Mouse (Mus musculus) cerebellum, adult 9-11 months (tissue): ENCODE data around the gene Bcar3.

Source experiments
- DNase-seq: peaks from one replicate; pipeline ENCODE4 v3.0.0; 2022

Bcar3 gene

DNA sequence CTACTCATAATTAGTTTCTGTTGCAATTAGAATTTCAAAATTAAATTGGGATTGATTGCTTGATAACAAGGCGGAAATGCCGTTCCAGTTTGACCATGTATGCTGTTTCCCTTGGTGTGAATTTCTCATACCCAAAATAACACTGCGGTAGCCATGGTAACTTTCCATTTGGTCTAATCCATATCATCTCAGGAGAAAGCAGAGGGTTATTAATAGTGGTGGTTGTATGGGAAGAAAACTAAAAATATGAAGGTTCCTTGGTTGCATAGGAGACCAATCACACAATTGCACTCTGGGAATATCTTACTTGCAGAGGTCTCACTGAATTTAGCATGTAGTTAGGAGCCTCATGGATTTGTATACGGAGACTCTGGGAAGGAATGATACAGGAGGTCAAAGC is 191.8 kb downstream of the Bcar3 start:
- DNase-seq = no peak

DNA sequence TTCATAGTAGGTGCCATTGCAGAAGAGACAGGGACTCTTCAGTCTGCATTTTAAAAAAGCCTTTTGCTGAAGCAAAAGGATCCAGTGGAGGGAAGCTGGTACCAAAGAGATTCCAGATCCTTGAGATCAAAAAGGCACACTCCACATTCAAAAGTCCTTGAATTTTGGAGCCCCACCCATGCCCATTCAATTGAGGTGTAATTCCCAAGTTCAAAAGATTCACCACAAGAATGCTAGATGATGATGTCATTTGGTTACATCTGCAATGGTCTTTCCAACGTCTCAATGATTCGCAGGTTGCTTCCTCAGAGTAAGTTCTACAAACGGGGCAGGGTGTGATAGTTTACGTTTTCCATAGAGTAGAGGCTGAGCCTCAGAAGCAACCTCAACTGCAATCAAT is 192.3 kb downstream of the Bcar3 start:
- no peak for DNase-seq

DNA sequence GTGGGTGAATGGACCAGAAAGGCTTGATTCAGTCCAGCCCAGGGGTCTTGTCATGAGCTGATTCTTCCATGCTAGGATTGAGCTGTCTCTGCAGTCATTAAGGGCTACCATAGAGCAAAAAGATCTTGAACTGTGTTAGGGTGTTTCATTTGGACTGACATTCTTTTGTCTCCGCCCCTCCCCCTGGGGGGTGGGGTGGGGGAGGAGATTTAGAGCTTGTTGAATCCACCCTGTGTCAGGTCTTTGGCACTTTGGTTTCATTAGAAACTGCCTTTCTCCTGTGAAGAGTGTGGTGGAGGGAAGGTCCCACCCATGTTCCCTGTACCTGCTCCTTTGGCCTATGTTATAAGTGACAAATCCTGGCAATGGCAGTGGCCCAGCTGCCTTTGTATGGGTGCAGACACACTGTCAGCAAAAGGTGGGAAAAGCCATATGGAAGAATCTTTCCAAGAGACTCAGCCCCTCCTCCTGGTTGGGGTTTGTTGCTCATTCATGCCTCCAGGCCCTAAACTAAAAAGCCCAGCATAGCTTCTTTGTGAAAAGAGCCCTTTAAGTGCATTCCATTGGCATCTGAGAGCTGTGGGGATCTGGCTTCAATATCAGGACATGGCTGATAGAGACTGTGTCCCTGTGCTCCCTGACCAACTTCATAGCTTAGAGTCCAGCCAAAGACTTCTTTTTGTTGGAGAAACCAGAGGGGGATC is 194.3 kb downstream of the Bcar3 start:
- DNase-seq = no peak

DNA sequence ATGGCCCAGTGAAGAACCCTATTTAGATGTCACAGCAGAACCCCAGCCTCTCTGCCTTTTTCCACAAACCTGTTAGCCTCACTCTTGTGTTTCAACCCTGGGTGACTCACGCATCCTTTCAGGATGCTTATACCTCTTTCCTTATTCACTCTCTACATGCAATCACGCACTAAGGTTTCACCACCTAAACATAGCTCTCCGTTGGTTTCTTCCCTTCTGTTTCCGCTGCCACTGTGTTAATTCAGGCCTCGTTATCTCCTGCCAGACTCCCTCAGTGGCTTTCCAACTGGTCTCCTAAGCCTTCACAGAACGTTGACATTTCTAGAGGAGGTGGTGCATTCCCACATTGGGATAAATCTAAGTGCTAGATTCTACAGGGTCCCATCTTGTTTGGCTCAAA is 196.6 kb downstream of the Bcar3 start:
- DNase-seq = no peak

DNA sequence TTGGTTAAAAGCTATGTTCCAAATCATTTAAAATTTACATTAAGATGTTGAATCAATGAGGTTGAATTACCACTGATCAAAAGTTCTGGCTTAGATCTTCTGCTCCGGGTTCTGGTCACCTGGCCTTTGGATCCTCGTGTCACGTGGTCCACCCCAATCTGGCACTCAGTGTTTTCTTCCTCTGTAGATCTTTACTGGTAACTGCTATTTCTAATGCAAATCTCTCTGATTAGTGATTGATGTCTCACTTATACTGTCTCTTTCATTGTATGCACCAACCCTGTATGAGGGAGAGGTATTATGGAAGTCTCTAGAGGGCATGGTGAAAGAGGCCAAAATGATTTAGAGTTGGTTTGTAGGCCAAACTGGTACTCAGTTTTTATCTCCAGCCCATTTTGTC is 198.1 kb downstream of the Bcar3 start:
- no peak for DNase-seq

DNA sequence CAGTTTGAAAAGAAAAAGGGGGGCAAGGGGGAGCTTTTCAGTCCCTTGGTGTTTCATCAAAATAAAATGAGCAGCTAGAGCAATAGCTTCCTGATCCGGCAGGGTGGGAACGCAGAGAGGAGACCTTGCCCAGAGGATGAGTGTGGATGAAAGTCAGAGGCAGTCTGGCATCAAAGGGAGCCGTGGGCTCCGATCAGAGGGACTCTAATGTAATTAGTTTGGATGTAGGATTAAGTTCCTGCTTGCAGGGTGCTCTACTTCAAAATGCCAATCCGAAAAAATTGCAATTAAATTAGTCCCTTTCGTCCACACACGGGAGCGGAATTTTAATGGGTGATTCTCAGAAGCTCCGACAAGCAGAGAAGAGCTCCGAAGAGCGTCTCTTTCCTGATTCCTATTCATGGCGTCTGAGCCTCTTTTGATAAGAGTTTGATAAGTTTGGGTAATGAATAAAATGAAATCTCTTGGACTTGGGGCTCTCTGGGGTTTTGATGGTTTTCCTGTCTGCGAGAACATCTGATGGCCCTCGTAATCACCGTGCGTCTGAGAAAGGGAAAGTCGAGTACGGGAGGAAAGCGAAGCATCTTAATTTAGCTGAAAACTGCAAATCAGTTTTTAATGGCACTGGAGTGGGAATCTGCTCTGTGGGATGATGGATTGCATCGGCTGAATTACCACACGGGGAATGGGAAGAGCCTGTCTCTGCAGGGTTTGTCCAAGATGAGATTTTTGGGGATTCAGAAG is 199.1 kb downstream of the Bcar3 start:
- DNase-seq = no peak

DNA sequence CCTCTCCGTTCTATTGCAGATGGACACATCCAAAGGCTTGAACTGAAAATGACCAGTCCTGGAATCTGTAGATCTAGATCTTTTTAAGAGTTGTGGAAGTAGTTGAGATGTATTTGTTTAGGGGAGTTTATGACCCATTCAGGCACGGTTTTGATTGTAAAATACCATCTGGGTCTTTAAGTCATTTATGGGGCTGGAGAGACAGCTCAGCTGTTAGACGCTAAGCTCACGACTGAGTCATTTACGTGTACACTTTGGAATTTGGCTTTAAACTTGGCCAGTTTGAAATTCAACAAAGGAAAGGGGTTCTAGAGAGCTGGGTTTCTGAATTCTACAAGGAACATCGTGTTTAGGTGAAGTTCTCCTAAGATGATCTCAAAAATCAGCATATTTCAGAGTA is 200.8 kb downstream of the Bcar3 start:
- no peak for DNase-seq

DNA sequence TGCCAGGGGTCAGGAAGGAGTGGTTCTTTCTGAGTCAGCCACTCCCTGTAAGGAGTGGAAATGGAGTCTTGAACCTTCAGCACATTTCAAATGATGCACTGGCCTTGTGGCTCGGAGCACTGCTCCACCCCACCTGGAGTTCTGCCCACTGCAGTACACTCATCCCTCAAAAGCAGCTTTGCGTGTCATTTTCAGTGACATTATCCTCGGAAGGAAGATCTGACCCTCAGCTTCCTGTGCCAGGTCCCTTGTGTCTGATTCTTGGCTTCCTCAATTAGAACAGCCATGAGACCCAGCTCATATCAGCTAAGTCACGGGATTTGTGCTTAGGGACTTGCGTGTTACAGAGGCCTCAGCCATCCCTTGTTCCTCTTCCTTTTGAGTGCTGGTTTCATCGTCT is 203.9 kb downstream of the Bcar3 start:
- DNase-seq = no peak

DNA sequence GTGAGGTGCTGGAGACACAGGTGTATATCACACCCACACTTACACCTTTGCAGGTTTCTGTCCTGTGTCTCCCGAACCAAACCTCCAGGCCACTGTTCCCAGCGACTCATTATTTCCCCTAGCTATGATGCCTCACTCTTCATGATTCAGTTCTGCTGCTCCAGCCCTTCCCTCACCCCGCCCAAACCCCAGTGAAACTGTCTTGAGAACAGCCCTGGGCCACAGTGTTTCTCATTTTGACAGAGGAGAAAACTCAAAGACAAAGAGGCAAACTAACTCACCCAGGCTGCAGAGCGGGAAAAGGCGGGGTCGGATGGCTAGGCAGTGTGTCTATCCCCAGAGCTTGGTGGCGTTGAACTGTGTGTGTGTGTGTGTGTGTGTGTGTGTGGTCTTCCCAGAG is 204.6 kb downstream of the Bcar3 start:
- DNase-seq = no peak

DNA sequence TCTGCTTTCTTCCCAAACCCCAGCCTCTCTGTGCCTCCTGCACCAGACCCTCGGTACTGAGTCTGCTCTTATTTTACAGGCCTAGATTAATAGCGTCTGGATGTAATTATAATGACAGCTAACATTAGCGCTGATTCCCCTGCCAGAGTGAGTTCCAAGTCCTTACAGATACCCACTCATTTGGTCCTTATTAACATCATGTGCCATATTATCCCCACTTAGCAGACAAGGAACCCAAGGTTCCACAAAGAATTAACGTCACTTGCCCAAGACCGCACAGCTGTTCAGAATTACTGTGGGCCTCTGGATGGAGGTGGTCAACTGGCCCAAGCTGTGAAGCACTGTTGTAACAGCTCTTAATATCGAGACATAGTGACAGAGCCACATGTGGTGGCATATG is 205.7 kb downstream of the Bcar3 start:
- DNase-seq = no peak

DNA sequence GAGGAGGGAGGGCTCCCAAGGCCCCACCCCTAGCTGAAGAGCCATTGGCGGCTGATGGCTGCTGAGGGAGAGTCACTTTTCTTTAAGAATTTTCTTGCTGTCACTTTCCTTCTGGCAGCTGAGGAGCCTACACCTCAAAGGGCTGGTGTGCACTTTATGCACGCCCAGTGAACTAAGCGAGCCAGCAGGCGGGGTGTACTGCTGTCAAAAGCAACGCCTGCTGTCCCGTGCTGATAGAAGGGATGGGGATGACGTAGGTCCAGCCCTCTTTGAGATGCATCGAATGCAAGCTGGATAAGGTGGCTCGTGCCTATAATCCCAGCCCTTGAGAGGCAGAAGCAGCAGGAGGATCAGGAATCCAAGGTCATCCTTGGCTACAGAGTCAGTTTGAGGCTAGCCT is 207.0 kb downstream of the Bcar3 start:
- no peak for DNase-seq

DNA sequence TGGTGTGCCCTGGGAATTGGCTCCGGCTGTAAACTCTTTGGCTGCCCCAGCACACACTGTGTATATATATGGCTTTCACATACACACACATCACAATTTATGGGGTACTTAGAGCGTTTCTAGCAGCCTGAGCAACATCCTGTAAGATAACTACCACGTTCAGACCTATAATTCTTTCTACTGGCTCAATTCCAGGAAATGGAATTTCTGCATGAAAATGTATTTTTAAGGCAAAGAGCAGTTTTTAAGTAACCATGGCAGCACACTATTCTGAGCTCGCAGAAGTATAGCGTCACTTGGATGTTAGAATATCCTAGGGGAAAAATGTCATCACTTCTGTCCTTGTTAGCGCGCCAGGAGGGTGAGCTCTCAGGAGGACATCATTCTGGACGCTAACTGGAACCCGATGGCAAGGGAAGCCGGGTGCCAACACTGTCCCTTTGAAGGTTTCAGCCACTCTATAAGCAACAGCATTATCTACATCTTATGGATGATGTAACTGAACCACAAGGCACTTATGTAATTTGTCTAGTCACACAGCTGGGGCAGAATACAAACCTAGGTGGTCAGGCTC is 212.5 kb downstream of the Bcar3 start:
- no peak for DNase-seq

DNA sequence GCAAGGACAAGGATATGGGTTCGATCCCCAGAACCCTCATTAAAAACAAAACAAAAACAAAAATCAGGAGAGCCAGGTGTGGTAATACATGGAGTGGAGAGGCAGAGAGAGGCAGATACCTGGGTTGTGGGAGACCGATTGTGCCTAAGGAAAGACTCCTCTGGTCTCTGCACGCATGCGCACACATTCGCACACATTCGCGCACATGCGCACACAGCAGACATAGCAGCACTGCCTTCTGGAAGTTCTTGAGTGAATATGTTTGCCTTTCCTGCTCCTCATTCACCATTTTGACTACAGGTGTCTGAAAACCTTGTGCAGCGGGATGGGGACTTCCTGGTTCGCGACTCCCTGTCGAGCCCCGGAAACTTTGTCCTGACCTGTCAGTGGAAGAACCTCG is 213.9 kb downstream of the Bcar3 start:
- no peak for DNase-seq

DNA sequence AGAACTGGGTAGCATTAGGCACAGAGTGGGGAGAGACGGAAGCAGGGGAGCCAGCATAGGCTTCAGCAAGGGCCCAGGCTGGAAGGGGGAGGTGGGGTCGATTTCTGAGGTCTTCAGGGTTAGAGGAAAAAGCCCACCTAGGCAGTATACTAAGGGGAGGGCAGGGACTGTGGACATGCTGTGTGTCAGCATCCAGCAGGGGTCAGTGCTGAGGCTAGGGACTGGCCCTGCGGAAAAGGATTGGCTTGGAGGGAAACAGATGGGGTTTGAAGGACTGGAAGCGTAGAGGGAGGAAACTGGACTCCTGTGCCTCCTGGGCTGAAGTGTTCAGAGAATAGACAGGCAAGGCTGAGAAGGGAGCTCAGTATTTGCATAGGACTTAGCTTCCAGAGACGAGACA is 215.1 kb downstream of the Bcar3 start:
- peak; percentile 16 for DNase-seq

DNA sequence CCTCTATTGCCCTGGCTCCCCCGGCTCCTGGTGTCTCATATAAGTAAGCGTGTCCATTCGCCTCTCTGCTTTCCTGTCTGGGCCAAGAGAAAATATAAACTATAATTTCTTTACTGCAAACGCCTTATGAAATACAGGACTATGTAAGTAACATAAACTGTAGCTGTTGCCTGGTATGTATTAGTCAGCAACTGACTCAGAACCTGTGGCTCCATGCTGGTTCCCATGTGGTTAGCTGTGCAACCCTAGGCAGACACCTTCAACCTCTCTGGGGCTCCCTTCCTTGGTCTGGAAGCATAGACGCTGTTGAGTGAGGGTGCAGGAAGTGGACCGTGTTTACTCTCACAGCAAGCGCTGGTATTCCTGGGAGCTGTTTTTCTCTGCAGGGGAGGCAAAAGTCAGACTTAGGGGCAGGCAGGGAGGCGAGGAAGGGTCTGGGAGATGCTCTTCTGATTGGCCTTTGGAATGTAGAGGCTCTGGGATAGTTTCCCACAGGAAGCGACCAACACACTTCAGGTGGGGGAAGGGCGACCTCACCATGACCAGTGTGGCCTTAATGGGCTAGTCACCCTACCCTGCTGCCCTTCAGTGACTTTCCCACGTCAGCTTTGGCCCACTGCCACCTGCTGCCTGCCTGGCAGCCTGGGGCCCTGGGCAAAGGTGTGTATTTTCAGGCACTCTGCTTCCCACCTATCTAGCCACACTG is 215.8 kb downstream of the Bcar3 start:
- DNase-seq = no peak

DNA sequence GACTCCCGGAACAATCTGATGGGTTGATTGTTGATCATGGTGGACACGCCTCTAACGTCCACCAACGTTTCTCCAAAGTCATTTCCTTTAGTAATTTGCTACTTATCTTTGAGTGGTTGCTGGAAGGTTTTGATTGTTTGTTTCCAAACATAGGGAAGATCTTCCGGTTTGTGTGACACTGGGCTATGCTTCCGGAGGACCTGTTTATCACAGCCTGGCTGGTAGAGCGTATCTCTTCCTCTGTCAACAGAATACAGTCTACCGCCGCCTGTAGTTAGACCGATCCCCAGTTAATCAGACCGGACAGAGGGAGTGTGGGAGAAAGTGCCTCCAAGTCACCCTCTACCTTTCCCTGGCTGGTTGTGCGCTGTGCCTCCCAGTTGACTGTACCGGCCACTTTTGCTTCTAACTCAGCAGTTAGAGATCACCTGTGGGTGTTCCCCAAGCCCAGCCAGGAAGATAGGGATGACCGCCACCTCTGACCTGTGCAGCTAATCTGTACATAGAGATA is 216.4 kb downstream of the Bcar3 start:
- no peak for DNase-seq

DNA sequence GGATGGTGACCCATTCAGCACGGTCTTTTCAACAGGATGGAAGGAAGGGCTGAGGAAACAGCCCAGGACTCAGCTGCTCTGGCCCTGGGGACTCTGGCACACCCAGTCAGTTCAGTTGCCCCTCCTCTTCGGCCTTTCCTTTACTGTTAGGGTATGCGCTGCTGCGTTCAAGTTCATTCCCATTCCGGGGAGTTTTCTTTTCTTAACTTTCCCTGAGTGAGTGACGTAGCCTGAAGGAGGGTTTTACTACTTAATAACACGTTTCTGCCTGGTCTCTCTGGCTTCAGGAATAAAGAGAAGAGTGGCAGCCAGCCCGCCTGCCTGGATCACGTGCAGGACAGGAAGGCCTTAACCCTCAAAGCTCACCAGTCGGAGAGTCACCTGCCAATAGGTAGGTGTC is 217.0 kb downstream of the Bcar3 start:
- no peak for DNase-seq

DNA sequence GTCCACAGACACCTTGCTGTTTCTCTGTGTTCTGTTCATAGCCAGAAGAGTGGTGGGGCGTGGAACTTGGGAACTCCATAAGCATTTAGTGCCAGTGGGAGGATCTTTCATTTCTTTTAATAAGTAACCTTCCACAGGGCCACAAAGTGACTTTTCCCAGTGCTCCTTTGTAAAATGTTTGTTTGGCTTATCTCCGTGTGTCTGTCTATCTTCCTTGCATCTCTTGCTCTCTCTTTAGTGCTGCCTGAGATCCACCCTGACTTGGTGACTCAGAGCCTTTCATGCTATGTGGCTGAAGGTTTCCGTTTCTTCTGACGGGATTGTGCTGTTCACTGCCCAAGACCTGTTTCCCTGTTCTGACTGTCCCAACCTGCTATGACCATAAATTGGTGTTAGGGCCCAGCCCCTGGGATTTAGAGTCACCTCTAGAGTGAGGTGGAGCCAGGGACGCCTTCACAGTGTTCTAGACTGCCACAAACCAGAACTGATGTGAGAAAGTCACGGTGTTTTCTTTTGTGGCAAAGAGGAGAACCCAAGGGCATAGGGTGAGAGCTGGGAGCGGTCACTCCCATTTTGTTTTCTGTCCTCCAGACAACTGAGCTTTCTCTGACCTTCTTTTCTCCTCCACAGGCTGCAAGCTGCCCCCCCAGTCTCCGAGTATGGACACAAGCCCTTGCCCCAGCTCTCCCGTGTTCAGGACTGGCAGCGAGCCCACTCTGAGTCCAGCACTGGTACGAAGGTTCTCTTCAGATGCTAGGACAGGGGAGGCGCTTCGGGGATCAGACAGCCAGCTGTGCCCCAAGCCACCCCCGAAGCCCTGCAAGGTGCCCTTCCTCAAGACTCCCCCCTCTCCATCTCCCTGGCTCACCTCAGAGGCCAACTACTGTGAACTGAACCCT is 218.0 kb downstream of the Bcar3 start:
- no peak for DNase-seq

DNA sequence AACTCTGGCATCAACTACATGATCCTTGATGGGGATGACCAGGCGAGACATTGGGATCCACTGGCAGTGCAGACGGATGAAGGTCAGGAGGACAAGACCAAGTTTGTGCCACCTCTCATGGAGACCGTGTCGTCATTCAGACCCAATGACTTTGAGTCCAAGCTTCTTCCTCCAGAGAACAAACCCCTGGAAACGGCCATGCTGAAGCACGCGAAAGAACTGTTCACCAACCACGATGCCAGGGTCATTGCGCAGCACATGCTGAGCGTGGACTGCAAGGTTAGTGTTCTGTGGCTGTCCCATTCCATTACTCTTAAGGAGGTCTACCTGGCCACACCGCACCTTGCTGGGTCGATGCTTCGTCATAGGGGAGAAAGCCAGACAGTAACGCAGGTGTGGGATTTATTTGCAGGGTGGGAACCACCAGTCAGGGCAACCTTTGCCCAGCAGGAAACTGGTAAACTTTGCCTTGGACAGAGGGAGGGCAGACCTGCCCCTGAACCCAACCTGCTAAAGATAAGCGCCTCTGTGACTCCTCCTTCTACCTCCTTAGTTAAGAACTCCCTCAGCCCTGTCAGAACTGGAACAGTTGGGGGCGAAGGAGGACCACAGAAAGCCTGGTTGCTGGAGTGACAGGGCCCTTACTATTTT is 218.9 kb downstream of the Bcar3 start:
- no peak for DNase-seq

DNA sequence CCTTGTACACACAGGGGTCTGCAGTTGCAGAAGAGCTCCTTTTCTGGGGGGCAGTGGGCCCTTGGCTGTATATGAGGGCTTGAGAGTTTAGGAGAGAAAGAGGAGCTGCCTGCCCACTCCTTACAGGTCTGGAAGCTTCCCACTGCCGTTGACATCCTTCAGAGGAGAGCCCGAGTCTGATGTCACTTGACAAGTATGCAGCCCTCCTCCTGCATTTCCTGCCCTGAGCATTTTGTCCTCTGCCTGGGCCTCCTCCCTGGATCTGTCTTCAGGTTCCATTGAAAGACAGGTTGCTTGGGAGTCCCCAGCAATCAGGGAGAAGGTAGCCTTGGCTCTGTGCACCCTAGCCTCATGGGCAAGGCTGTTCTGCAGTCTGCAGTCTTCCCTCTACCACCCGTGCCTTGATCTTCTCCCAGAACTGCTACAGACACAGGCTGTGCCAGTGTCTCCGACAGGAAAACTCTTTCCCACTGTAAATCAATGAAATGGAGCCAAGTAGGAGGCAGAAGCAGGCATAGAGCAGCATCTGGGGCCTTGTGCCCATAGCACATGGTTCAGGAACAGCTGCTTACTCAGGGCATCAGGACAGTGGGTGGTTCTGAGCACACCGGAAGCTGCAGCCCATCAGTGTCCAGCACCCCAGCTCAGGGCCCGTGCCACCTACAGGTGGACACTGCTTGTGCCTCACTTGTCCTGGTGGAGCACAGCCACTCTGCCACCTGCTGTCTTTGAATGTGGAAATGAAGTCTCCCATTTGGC is 221.8 kb downstream of the Bcar3 start:
- no peak for DNase-seq

DNA sequence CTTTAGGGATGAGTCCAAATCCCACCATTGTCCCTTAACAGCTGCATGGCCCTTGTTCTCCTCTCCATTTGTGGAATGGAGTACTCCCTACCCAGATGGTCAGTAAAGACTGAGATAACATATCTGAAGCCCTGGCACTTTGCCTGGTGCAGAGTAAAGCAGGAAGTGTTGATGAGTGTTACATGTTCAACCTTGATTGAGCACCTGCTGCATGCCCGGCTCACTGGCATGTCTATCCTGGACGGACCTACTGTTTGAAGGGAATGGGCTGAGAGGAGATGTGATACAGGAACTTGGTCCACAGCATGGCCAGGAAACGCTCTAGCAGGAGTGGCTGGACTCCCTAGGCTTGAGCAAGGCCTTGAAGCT is 222.4 kb downstream of the Bcar3 start:
- DNase-seq = no peak
